Mouse (Mus musculus) embryonic fibroblast, embryonic 13.5 days (primary cell): ENCODE measurements around the gene Pole2. TPM values are rescaled to one million over a fixed set of nuclear protein-coding genes. Genes with fewer than 3 reads are reported as not detected.

Experiments used
- H3K27ac ChIP-seq: 2 replicates; pipeline ENCODE4 v1.5.1; 2012; ENCODE audit warnings: low read length, control low read depth, inconsistent platforms; ENCODE audit not compliant: insufficient read depth
- H3K4me1 ChIP-seq: 2 replicates; pipeline ENCODE4 v1.6.1; 2011; ENCODE audit warnings: low read length; ENCODE audit not compliant: control insufficient read depth, insufficient read depth
- H3K4me3 ChIP-seq: 2 replicates; pipeline ENCODE4 v1.5.1; 2011; ENCODE audit warnings: mild to moderate bottlenecking, control low read depth, low read length; ENCODE audit not compliant: insufficient read depth
- CTCF ChIP-seq: IDR thresholded peaks from 2 replicates; pipeline ENCODE4 v1.5.1; 2011; ENCODE audit warnings: mild to moderate bottlenecking, control low read depth, low read length, moderate library complexity, borderline replicate concordance; ENCODE audit not compliant: insufficient read depth
- POLR2A ChIP-seq: IDR thresholded peaks from 2 replicates; pipeline ENCODE4 v1.6.1; 2011; ENCODE audit warnings: low read depth, mild to moderate bottlenecking, control low read depth, low read length, moderate library complexity
- polyA plus RNA-seq: library from polyadenylated mRNA; stranded (reverse); fragments of >200 nt; gene quantifications from 2 replicates; pipeline ENCODE4 v1.2.4, GENCODE M21; 2011; ENCODE audit warnings: low read depth; ENCODE audit not compliant: missing spikeins, insufficient read length

Gene Pole2
- 10.0 and 11.9 TPM in 2 replicates for polyA plus RNA-seq

DNA sequence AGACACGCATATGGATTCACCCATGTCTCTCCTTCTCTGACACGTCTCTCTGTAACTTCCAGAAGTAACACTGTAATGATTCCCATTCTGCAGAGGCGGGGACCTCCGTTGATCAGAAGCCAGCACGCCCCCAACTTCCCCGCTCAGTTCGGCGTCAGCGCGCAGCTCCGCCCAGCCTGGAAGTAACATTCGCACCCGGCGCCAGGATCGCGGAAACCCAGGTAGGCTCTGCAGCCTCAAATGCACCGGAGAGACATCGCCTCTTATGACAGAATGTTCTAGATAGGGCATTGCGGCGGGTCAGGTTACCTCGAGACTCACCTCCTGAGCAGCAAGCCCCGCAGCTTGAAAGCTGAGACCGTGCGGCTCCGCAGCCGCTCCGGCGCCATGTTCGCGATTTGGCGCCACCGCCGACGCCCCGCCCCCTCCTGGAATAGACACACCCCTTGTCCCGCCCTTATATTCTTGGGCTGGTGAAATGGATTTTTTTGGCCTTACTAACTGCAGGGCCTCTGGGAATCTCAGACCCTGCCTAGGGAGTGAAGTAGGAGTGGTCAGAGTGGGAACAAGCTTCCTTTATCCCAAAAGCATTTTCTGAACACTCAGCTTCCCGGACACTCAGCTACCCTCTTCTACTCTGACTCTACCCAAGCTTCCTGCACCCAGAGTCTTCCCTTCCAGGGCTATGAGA is at the start of gene Pole2:
Pole2 (minus strand) TSS at position 420 of the 691 bp plus-strand sequence.
- H3K4me1 ChIP-seq, result no peaks in the 10 kb centered on the region
- peak within 1 kb of the TSS; percentile 62 for H3K4me3 ChIP-seq
- TF ChIP-seq CTCF (no peak), POLR2A (peak; percentile 42)
- H3K27ac ChIP-seq, result peak within 1 kb of the TSS; percentile 80

DNA sequence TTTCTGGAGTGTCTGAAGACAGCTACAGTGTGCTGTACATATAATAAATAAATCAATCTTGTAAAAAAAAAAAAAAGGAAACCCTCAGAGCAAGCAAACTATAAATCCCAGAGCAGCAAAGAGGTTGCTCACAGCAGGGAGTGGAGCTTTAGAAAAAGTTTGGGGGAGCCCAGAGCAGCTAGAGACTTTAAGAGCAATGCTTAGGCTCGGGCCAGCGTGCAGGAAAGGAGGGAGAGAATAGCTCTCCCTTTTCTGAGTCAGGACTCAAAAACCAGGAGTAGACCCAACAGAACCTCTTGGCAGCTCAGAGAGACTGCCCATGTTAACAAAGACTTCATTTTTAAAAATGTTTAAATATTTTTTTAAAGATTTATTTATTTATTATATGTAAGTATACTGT is 41.0 kb upstream of the Pole2 start:
- TF ChIP-seq POLR2A (no peak), CTCF (no peak)
- Histone ChIP-seq H3K4me1 (no peaks in the 10 kb centered on the region), H3K4me3 (no peak overlapping the region), H3K27ac (no peak overlapping the region)

DNA sequence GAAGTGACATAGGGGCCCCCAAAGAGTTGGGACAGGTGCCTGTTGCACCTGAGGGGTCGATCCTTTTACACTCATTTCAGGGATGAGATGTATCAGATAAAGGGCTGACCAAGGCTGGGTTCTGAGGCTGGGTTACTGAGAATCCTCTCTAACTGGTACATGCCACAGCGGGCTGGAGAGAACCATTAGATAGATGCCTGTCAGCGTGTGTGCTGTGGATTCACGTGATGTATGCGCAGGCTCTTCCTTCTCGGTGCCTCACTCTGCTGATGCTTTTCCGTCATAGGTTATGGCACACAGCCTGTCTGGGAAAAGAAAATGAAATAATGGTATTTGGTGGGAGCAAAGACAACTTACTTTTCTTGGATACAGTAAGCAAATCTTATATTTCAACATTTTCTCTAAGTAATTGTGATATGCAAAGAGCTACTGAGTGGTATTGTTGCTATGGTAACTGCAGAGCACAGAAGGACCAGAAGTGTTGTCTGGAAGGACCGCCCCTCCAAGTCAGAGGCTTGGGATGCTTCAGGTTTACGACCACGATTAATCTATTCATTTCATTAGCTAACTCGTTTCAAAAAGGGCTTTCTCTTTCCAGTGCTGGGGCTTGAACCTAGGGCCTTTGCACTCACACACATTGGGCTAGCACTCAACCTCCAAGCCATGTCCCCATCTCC is 40.1 kb upstream of the Pole2 start:
- TF ChIP-seq POLR2A, result no peak
- TF ChIP-seq CTCF, result no peak

DNA sequence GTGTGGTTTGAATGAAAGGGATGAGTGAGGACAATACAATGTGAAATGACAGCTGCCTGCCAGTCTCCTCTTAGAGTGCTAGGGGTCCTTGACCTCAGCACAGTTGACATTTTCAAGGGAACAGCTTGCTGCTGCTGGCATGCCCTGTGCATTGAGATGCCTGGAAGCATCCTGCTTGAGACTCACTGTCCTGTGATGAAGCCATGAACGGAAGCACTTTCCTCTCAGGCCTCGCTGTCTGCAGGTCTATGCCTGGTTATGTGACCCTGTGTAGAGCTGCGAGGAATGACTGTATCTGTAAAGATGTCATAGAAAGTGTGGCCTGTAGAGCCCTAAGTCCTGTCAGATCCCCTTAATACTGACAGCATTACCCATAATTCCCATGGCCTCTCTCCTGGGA is 37.0 kb upstream of the Pole2 start:
- Histone ChIP-seq H3K4me3 (no peak overlapping the region), H3K4me1 (no peaks in the 10 kb centered on the region), H3K27ac (no peak overlapping the region)
- TF ChIP-seq CTCF (no peak), POLR2A (no peak)

More for the DNA sequence above, 40.1 kb upstream of the Pole2 start:
- H3K27ac ChIP-seq, result no peak overlapping the region
- H3K4me3 ChIP-seq, result no peak overlapping the region
- no peaks in the 10 kb centered on the region for H3K4me1 ChIP-seq

DNA sequence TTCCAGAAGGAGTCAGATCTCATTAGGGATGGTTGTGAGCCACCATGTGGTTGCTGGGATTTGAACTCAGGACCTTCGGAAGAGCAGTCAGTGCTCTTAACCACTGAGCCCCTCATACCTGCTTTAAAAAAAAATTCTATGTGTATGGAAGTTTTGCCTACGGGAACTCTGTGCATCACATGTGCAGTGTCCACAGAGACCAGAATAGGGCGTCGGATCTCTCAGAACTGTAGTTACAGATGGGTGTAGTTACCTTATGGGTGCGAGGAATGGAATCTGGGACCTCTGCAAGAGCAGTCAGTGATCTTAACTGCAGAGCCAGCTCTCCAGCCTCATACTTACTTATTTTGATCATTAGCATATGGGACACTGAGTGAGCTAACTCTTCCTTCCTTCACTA is 34.3 kb upstream of the Pole2 start:
- Histone ChIP-seq H3K4me1 (no peaks in the 10 kb centered on the region), H3K27ac (no peak overlapping the region), H3K4me3 (no peak overlapping the region)
- no peak for TF ChIP-seq CTCF
- no peak for TF ChIP-seq POLR2A

DNA sequence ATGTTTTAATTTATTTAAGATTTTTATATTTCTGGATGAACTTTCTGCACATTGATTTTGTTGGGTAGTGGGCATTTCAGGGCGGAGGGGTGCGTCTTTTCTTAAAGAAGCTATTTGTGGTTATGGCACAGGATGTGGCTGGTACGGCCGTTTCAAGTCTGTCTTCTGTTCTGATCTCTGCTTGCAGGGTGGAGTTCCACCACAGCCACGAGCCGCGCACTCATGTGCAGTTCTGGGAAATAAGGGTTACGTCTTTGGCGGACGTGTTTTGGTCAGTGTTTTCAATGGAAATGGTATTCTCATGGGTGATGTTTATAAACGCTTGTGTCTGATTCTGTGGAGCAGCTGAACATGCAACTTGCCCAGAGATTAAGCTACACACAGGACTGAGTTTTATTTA is 29.8 kb upstream of the Pole2 start:
- no peaks in the 10 kb centered on the region for H3K4me1 ChIP-seq
- H3K4me3 ChIP-seq, result no peak overlapping the region
- no peak overlapping the region for H3K27ac ChIP-seq
- no peak for TF ChIP-seq POLR2A
- TF ChIP-seq CTCF, result no peak

DNA sequence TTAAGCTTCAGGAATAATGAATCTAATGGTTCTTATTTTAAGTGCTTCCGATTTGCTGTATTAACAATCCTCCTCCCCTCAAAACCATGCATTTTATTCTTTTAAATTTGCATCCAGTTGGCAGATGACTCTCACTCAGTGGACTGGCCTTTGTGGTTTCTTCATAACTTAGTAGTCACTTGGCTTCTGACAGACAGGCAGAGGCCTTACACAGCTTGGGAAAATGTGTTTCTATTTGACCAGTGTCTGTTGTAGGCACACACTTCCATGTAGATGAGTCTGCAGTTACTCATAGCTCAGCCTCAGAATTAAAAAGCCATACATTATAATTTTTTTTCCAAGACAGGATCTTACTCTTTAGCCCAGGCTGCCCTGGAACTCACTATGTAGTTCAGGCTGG is 25.8 kb upstream of the Pole2 start:
- no peak overlapping the region for H3K27ac ChIP-seq
- no peaks in the 10 kb centered on the region for H3K4me1 ChIP-seq
- TF ChIP-seq CTCF, result no peak
- TF ChIP-seq POLR2A, result no peak
- no peak overlapping the region for H3K4me3 ChIP-seq

DNA sequence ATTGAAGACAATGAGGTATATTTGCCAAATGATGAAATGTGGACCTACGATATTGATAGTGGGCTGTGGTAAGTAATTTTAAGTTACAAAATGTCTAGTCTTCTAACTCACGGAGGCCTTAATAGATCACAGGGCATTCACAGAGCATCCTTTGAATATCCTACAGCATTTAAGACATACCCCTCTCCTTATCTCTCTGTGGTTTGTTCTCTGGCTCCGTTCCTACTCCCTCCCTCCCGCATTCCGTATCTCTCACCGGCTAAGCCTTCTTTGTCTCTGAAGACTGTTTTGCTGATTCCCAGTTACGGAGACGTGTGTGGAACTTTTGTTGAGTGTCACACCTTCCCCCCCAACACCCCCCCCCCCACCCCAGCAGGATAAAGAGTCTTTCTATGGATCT is 22.8 kb upstream of the Pole2 start:
- Histone ChIP-seq H3K4me3 (no peak overlapping the region), H3K27ac (no peak overlapping the region), H3K4me1 (no peaks in the 10 kb centered on the region)
- no peak for TF ChIP-seq CTCF
- no peak for TF ChIP-seq POLR2A

DNA sequence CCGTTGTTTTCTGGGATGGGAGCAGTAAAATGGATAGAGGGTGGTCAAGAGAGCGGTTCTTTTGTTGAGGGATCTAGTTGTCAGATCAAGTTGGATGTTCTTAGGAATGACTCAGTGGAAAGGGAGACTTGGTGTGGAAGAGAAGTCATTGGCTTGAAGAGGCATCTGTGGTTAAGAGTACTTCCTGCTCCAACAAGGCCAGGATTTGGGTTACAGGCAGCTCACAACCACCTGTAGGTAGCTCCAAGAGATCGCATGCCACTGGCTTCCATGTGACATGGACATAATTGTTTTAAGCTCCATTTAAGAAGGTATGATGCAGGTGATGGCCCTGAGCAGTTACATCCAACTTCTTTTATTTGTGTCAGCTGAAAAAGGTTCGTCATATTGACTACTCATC is 21.8 kb upstream of the Pole2 start:
- Histone ChIP-seq H3K4me3 (no peak overlapping the region), H3K4me1 (no peaks in the 10 kb centered on the region), H3K27ac (no peak overlapping the region)
- TF ChIP-seq CTCF, result no peak
- TF ChIP-seq POLR2A, result no peak

DNA sequence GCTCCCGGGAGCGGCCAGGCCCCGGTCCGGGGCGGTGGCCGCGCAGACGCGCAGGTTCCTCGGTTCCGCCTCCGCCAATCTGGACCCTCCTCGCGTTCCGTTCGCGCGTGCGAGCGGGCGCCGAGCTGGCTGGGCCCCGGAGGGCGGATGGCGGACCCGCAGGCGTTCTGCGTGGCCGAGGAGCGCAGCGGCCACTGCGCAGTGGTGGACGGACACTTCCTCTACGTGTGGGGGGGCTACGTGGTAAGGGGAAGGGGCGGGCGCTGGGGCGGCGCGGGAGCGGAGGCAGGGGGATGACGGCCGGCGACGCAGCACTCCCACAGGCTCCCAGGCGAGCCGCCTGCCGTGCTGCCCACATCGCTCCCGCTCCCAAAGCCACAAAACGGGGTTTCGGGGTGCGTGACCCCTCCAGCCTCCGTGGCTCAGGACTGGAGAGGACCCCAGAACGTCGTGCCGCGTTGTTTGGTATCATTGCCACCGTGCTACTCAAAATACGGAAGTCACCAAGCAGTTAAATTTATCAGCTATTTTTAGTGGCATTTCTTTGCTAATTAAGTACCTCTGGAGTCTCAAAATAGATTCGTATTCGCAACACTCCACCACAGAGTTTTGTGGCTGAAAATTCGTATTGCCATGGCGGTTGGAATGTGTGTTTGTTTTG is 13.9 kb upstream of the Pole2 start:
- Histone ChIP-seq H3K4me3 (peak overlapping the region; percentile 69), H3K27ac (peak overlapping the region; percentile 6), H3K4me1 (no peaks in the 10 kb centered on the region; the same call in none of the 2 replicates)
- no peak for TF ChIP-seq CTCF
- peak; percentile 97 for TF ChIP-seq POLR2A
